Mouse (Mus musculus): ENCODE measurements around the gene Ifne.

Ifne gene

DNA sequence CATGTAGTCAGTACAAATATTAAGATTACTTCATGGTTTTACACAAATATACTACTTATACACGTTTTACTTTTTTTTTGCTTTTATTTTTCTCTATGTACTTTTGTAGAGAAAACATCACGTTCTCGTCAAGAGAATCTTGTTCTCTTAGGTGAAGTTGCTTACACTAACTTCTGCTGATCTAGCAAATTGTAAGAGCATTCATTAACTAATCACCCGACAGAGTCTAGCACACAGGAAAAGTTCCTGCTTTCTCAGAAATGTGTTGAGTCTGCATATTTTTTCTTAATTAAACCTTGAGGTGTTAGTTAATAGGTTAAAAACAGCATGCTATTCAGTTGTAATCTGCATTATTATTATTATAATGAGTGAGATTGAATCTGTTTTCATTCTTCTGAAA is 1.2 kb downstream of the Ifne start:
- no peak for TF ChIP-seq GATA4 (IDR thresholded peaks at IDR 0.05; ENCODE audit: insufficient replicate concordance, low read length)

DNA sequence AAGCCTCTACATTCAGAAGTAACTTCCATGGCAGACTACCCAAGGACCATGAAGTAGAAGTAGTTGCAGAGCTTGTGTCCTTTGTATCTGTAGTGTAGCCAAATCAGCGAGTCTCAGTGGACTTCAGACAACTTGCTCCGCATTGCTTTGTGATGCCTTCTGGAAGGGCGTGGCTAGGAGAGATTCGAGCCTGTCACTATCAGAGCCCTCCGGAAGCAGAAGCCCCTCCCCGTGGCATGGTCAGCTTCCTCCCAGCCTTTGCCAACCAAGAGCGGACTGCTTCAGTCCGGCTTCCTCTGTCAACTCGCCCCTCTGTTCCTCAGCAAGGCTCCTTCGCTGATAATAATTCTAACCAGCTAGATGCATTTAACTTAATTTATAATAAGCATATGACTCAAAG is 1.8 kb downstream of the Ifne start:
- TF ChIP-seq GATA4 (IDR thresholded peaks at IDR 0.05; ENCODE audit: insufficient replicate concordance, low read length): no peak

DNA sequence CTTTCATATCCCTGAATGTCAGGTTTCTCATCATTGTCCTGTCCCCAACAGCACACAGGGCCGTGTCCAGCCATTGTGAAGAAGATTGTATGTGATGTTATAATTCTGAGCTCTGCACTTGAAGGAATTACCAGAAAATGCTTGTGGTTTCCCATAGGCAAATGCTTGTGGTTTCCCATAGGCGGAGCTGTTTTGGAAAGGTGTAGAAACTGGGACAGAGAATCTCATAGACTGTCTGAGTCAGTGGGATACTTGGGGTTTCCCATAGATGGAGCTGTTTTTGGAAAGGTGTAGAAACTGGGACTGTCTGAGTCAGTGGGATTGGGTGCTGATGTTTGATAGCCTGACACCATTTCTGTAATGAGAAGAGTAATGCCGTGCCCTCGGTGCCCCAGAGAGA is 3.5 kb downstream of the Ifne start:
- no peak for TF ChIP-seq GATA4 (IDR thresholded peaks at IDR 0.05; ENCODE audit: insufficient replicate concordance, low read length)

DNA sequence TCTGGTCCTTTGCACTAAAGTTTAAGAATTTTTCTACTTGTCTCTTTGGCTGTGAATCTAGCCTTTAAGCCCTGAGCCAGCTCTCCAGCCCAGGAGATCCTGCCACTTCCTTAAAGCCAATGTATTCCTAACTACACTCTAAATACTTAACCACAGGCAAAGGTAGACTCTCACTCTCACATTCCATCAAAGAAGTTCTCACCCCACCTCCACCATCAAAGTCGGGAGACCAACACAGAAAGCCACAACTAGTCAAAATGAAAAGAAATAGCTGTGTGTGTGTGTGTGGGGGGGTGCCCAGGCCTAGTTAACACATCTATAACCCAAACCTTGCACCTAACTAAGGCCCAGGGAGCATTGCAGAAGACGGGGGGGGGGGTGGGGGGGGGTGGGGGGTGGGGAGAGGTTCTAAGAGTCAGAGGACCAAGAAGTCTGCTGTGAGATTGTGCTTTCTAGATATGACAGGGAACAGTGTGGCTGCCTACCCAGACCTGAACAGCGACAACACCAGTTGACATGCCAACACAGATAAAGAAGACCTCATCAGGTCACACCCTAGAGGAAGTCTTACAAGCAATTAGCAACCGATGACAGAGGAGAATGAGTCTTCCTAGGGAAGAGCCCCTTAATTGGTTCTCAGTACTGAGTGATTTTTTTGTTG is 4.4 kb downstream of the Ifne start:
- no peak for TF ChIP-seq GATA4 (IDR thresholded peaks at IDR 0.05; ENCODE audit: insufficient replicate concordance, low read length)

DNA sequence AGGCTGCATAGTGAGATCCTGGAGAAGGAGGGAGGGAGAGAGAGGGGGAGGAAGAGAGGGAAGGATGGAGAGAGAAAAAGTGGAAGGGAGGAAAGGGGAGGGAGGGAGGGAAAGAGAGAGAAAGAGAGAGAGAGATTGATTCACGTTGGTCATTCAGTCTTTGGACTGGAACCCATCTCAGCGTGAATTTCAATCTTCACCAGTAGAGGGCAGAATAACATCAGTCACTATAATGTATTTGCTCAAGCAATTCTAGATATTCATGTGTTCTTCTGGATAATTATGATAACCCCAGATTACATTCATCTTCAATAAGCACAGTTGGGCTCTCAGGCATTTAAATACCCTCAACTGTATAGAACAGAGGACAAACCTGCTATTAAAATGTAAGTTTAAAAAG is 7.3 kb downstream of the Ifne start:
- TF ChIP-seq GATA4 (IDR thresholded peaks at IDR 0.05; ENCODE audit: insufficient replicate concordance, low read length): no peak

DNA sequence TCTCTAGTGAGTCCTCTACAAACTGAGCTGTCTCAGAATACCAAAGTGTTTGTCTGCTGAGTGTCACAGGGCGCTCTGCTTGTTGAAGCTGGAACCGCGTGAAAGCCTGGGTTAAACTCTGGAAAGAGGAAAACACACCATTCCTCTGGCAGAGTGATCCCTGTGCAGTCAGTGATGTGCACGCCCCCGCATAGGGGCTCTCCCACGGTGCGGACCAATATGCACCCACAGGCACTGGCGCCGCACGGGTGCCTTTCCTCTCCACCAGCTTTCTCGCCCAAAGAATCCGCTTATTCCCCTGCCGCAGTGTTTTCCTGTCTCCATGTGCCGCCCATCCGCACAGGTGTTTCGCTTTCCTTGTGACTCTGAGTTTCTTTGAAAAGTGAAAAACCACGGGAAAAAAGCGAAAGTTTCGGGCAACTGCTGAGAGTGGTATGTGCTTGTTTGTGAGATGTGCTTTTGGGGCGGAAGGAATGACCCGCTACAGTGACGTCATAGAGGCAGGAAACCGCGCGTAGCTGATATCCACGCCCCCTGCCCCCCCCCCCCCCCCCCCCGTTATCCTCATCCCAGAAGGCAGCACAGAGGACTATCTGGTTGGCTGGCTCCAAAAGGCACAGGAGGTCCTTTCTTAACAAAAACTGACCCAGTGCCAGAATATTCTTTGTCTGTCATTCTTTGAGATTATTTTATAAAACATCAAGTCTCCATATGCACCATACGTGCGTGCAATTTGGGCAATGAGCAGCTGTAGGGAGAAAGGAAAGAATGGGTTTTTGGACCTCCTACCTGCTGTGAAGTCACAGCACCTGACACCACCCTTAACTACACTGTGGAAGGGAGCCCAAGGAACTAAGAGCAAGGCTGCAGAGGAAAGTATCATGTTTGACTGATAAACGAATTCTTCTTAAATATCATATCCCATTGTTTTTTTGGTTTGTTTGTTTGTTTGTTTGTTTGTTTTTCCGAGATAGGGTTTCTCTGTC is 11.8 kb downstream of the Ifne start:
- no peak for TF ChIP-seq GATA4 (IDR thresholded peaks at IDR 0.05; ENCODE audit: insufficient replicate concordance, low read length)

DNA sequence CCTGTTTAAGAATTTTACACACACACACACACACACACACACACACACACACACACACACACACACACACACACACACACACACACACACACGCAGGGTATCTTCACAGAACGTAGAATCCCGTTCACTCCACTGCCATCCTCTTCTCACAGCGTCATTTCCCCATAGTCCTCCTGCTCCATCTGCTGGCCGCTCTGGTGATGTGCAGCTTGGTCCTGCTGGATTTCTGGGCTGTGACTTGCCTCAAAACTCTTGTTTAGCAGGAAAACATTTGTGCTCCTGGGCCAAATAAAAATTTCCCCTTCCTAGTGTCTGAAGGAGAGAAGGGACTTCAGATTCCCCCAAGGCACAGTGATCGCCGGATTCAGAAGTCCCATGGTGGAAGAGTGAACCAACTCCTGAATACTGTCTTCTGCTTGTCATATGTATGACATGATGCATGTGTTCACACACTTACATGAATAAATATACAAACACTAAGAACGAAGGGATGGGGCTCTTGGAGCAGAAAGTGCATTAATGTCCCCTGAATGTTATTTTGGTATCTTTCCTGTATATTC is 12.6 kb downstream of the Ifne start:
- no peak for TF ChIP-seq GATA4 (IDR thresholded peaks at IDR 0.05; ENCODE audit: insufficient replicate concordance, low read length)

DNA sequence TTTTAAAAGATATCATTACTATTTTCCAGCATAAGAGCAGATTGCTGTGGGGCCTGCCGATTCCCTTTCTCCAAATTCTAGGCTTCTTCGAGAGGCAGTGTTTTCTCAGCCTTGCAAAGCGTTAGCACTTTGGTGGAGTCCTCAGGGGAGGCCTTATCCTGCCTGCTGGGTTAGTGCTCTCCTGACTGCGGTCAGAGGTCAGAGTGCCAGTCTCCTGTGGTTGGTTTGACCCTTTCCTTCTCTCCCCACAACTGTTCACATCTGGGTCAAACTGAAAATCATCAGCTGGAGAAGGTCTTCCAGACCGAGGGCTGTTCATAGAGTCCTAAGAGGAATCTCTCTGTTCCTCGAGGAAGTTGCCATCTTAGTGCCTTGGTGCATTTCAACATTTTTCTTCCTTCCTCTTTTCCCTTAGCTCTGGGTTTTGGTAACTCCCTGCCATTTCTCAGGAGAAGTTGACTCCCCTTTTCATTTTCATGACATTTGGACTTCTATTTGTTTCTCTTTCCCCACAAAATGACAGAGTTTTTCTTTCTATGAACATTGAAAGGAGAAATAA is 14.9 kb downstream of the Ifne start:
- TF ChIP-seq GATA4 (IDR thresholded peaks at IDR 0.05; ENCODE audit: insufficient replicate concordance, low read length): no peak

DNA sequence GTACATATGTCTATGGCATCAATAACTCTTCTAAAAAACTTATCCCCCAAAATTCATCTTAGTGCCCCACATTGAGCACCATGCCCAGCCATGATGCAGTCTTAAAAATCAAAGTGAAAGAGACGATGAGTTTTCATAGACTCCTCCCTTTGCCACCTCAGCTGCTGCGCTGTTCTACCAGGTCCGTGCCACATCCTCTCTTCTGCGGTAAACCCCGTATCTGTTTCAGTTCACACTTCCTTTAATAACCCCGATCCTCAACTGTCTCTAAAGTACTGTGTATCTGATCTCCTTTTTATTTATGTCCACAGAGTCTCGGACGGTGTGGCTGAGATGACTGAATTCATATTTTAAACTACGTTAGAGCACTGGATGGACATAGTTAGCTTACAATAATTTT is 15.4 kb downstream of the Ifne start:
- no peak for TF ChIP-seq GATA4 (IDR thresholded peaks at IDR 0.05; ENCODE audit: insufficient replicate concordance, low read length)

DNA sequence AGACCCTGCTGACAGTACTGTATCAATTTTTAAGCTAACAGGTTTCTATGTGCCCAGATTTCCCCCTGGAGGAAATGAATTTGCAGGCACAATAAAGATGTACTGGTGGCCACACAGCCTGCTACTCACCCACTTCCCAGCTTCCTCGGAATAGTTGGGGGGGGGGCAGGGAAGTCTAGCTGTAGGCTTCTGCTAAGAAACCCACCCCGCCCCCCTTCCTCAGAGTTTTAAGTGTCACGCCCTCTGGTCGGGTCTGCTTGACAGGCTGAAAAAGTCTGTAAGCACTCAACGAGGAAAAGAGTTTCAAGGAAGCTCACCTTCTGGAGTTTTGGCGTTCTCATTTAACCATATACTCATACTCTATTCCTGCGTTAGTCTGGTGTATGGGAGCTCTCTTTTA is 16.7 kb downstream of the Ifne start:
- no peak for TF ChIP-seq GATA4 (IDR thresholded peaks at IDR 0.05; ENCODE audit: insufficient replicate concordance, low read length)

DNA sequence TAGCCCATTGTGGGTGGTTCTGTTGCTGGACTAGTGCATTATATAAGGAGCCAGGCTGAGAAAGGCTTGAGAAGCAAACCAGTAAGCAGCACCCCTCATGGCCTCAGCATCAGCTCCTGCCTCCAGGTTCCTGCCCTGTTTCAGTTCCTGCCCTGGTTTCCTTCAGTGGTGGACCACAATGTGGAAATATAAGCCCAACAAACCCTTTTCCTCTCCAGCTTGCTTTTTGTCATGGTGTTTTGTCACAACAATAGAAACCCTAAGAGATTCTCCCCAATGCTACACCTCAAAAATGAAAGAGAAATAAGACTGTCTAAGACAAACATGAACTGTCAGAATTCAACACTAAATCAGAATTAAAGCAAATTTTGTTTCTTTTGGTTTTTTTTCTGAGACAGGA is 20.8 kb downstream of the Ifne start:
- no peak for TF ChIP-seq GATA4 (IDR thresholded peaks at IDR 0.05; ENCODE audit: insufficient replicate concordance, low read length)

DNA sequence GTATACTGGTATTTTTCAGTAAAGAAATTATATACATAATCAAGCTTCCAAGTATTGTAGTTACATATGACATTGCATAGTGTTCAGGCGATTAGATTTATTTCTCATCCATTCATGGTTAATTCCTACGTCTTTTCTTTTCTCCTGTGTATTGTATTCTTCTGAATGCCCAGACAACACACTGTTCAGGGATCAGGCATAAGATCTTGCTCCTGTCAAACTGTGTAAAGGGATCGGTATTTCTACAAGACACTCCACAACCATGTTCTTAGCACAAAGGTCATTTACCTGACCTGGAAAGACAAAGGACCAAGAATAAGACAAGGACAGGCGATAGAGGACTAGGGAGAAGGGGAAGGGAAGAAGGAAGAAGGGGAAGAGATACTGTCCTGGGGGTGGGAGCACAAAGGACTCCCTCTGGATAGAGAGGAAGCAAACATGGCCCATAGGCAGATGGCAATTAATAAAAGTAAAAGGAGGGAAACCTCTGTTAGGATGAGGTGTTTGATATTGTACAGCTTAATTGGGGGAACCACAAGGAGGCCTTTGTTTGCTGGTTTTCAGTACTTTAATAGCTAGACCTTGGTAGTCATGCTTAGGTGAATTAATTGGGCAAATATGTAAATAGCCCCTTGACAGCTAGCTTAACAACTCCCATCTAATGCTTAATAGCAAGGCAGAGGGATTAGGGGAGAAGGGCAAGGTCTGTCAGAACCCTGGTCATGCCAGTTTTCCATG is 28.8 kb downstream of the Ifne start:
- no peak for TF ChIP-seq GATA4 (IDR thresholded peaks at IDR 0.05; ENCODE audit: insufficient replicate concordance, low read length)

DNA sequence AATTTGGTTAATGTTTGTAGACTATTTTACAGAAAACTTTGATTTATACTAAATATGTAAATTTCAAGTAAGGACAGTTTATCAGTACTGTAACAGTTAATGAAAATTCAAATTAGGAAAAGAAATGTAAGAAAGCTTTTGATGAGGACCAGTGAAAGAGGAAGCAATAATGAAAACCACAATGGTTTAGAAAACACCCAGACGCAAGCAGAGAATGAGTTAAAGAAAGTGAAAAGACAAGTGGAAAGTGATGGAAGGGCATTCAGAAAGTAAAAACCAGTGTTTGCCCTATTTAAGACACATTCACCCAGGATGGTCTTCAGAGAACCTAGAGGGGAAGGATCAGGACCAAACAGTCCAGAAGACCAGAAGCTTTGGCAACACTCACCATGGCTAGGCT is 30.3 kb downstream of the Ifne start, which contains the start of gene Ifna1:
Gene Ifna1, plus strand, starts transcription at position 390 of the 400 bp plus-strand sequence.
- no peak for TF ChIP-seq GATA4 (IDR thresholded peaks at IDR 0.05; ENCODE audit: insufficient replicate concordance, low read length)

DNA sequence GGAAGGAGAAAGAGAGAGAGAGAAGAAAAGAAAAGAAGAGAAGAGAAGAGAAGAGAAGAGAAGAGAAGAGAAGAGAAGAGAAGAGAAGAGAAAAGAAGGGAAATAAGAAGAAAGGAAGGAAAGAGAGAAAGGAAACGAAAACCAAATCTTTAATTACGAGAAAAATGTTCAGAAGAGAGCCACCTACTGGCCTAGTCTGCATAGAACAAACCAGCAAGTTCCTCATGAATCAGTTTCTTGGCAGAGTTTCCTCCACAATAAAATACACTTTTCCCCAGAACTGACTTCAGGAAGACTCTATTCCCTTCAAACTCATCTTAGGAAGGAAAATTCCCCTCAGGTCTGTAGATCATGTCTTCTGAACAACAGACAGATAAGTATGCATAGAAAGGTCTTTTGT is 34.7 kb downstream of the Ifne start:
- no peak for TF ChIP-seq GATA4 (IDR thresholded peaks at IDR 0.05; ENCODE audit: insufficient replicate concordance, low read length)

DNA sequence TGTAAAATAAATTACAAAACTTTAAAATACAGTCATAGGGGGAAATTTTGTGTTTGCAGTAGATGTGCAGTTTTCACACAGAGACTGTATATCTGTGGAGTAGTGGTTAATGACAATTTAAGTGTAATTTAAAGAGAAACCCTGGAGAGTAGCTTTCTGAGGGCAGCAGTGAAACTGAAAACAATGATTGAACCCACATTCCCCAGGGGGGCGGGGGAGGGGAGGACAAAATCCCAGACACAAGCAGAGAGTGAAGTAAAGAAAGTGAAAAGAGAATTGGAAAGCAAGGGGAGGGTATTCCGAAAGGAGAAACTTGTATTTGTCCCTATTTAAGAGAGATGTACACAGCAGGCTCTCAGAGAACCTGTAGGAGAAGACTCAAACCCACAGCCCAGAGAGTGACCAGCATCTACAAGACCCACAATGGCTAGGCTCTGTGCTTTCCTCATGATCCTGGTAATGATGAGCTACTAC is 38.5 kb downstream of the Ifne start, which contains the start of gene Ifna4:
Gene Ifna4, plus strand, starts transcription at position 424 of the 474 bp plus-strand sequence.
- TF ChIP-seq GATA4 (IDR thresholded peaks at IDR 0.05; ENCODE audit: insufficient replicate concordance, low read length): no peak

All from liver, adult (tissue).